Comparison of ENCODE assay signal across 8 mouse cellular contexts in genomic region chr16:85900702-85901580, GRCm38 (mm10). TPM values are rescaled to one million over a fixed set of nuclear protein-coding genes. Genes with fewer than 3 reads are reported as not detected.
A peak's percentile ranks its signal among the peaks of the same experiment; 100 is the strongest.
DNase-seq lines count a peak whose midpoint lies in the region; ATAC-seq and TF ChIP-seq lines count a peak whose summit lies in the region.

No protein-coding gene starts in this region.

- WGBS in intestine, embryonic 16.5 days = under 1% methylated on average over 51 of the region's 51 CpGs
- 2% methylated on average over 51 of the region's 51 CpGs for WGBS in liver, adult 2 months
- WGBS in midbrain, postnatal 0 days = under 1% methylated on average over 51 of the region's 51 CpGs

- H3K4me3 ChIP-seq in intestine, embryonic 16.5 days (ENCODE audit: low read length) = peak overlapping the region; percentile 63
- H3K4me3 ChIP-seq in liver, adult 2 months (ENCODE audit: insufficient read depth, low read depth, low read length) = peak overlapping the region; percentile 55
- H3K4me3 ChIP-seq in midbrain, postnatal 0 days (ENCODE audit: low read depth, low read length) = peak overlapping the region; percentile 50

- peaks cover 9% of the 10 kb centered on the region for H3K4me1 ChIP-seq in intestine, embryonic 16.5 days (ENCODE audit: control insufficient read depth, insufficient read depth, low read length)
- H3K4me1 ChIP-seq in liver, adult 2 months (ENCODE audit: control insufficient read depth, insufficient read depth, low read length) = peaks cover 2% of the 10 kb centered on the region
- peaks cover 9% of the 10 kb centered on the region for H3K4me1 ChIP-seq in midbrain, postnatal 0 days (ENCODE audit: insufficient read depth, low read length)

- H3K9ac ChIP-seq in intestine, embryonic 16.5 days (ENCODE audit: low read depth, low read length) = peak overlapping the region; percentile 66
- H3K9ac ChIP-seq in liver, adult 2 months (ENCODE audit: low read depth, low read length) = peak overlapping the region; percentile 44; the same call in 1 of the 2 replicates
- peak overlapping the region; percentile 47 for H3K9ac ChIP-seq in midbrain, postnatal 0 days (replicated peaks; ENCODE audit: low read length, poor library complexity, severe bottlenecking)

- H3K27me3 ChIP-seq in intestine, embryonic 16.5 days (replicated peaks; ENCODE audit: control insufficient read depth, insufficient read depth, low read length) = peaks cover 15% of the 10 kb centered on the region
- H3K27me3 ChIP-seq in liver, adult 2 months (ENCODE audit: control insufficient read depth, insufficient read depth, low read length) = peaks cover 14% of the 10 kb centered on the region
- no peaks in the 10 kb centered on the region for H3K27me3 ChIP-seq in midbrain, postnatal 0 days (ENCODE audit: insufficient read depth, low read length)

- no peaks in the 10 kb centered on the region for H3K79me2 ChIP-seq in liver, adult 2 months (ENCODE audit: control insufficient read depth, insufficient read depth, low read length)

- ATAC-seq in cerebellum, adult (ENCODE audit: insufficient number of reproducible peaks, low FRiP score, low TSS enrichment) = peak; percentile 65
- peak; percentile 88 for ATAC-seq in granulocyte monocyte progenitor cell, adult 5-6 weeks (replicated peaks; ENCODE audit: poor library complexity, severe bottlenecking)
- peak; percentile 64 for ATAC-seq in intestine, embryonic 16.5 days
- ATAC-seq in midbrain, postnatal 0 days (ENCODE audit: low FRiP score) = peak; percentile 67

- no peak for TF ChIP-seq CTCF in liver, adult 2 months (IDR thresholded peaks at IDR 0.05; ENCODE audit: low read depth, low read length)
- no peak; the same call in 1 of the 2 replicates for TF ChIP-seq CTCF in midbrain, postnatal 0 days (IDR thresholded peaks at IDR 0.05)

- no peak for TF ChIP-seq POLR2A in liver, adult 2 months (IDR thresholded peaks at IDR 0.05; ENCODE audit: extremely low read depth, insufficient read depth, low read length)

- no peaks in the 10 kb centered on the region for H3K36me3 ChIP-seq in intestine, embryonic 16.5 days (ENCODE audit: control insufficient read depth, insufficient read depth, low read length)
- H3K36me3 ChIP-seq in liver, adult 2 months (ENCODE audit: control insufficient read depth, insufficient read depth, low read length) = no peaks in the 10 kb centered on the region
- no peaks in the 10 kb centered on the region for H3K36me3 ChIP-seq in midbrain, postnatal 0 days (ENCODE audit: insufficient read depth, low read length)

- H3K9me3 ChIP-seq in intestine, embryonic 16.5 days (ENCODE audit: control insufficient read depth, low read length) = no peaks in the 10 kb centered on the region
- no peaks in the 10 kb centered on the region for H3K9me3 ChIP-seq in midbrain, postnatal 0 days (ENCODE audit: low read length)

- DNase-seq in cerebellum, adult 9-11 months = no peak
- peak; percentile 72 for DNase-seq in embryo, embryonic 10.5 days (ENCODE audit: low spot score)
- peak; percentile 29 for DNase-seq in liver, adult 2 months (ENCODE audit: extremely low read depth, low read depth, low spot score)
- DNase-seq in midbrain, postnatal 0 days (ENCODE audit: low spot score) = peak; percentile 66
- DNase-seq in testis, postnatal 14 days (ENCODE audit: low spot score) = peak; percentile 47

- H3K27ac ChIP-seq in intestine, embryonic 16.5 days (ENCODE audit: low read length) = 0 out of 2 replicates have a peak overlapping the region, but pooled peaks have one; percentile 4
- no peak overlapping the region for H3K27ac ChIP-seq in liver, adult 2 months (replicated peaks; ENCODE audit: insufficient read depth, low read depth, low read length)
- H3K27ac ChIP-seq in midbrain, postnatal 0 days (ENCODE audit: low read depth, low read length) = no peak overlapping the region

- peak overlapping the region; percentile 85 for H3K4me2 ChIP-seq in intestine, embryonic 16.5 days (ENCODE audit: low read depth, low read length)
- H3K4me2 ChIP-seq in midbrain, postnatal 0 days (ENCODE audit: low read depth, low read length, poor library complexity, severe bottlenecking) = peak overlapping the region; percentile 100

RNA-seq across cellular contexts. Expression of gene Adamts5, which starts 0.7 kb away (rescaled TPM):
- total RNA-seq in granulocyte monocyte progenitor cell, adult 5-6 weeks (2014; fragmentation: Nextera tagmentation) = not detected in 2 replicates
- under 0.01 TPM in 1 of 2 replicates, not detected in the other for total RNA-seq in granulocyte monocyte progenitor cell, adult 5-6 weeks (2017)
- 1.3 TPM in 2 replicates for polyA plus RNA-seq in intestine, embryonic 16.5 days (2015; fragmentation: Nextera tagmentation; extraction: Ambion mirVana)
- total RNA-seq in liver, adult 2 months (2014; rRNA removed) = 0.74 and 0.81 TPM in 2 replicates
- 0.26 and 0.44 TPM in 2 replicates for polyA plus RNA-seq in liver, adult 2 months (2012; rRNA removed)
- total RNA-seq in midbrain, postnatal 0 days (2014; rRNA removed) = 3.2 and 3.6 TPM in 2 replicates
- 2.0 and 2.1 TPM in 2 replicates for polyA plus RNA-seq in midbrain, postnatal 0 days (2015; fragmentation: Nextera tagmentation; extraction: Ambion mirVana)
